Mouse (Mus musculus) E14TG2a.4 (cell line): ENCODE results near the gene Zdhhc20.

Source experiments
- CTCF ChIP-seq: conservative IDR thresholded peaks from 2 replicates; pipeline ENCODE4 v1.5.1; 2014; ENCODE audit warnings: low read length
- POU5F1 ChIP-seq: IDR thresholded peaks from 2 replicates; pipeline ENCODE4 v1.6.1; 2014; ENCODE audit warnings: low read length, borderline replicate concordance

DNA sequence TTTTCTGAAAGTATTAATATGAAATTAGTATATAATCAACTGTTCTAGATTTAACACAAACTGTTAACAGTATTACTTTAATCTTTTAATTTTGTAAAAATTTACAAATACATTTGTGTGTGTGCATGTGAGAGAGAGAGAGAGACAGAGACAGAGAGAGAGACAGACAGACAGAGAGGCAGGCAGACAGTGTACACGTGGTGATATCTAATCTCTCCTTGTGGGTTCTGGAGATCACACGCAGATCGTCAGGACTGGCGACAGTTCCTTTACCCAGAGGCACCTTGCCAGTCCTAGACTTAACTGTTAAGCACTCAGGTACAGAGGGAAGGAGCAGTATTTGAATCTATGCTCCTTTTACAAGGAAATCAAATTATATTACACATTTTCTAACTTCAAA, 69.2 kb downstream of the Zdhhc20 start:
- TF ChIP-seq CTCF = no peak
- no peak for TF ChIP-seq POU5F1
